Mouse (Mus musculus) A20 (cell line): ENCODE results near the gene Setd4.
"Not testable (repeated sequence)": the region's sequence is repeated elsewhere in the genome, so short reads cannot be mapped to it uniquely, and the experiment has no call there.

Experiments used
- DNase-seq: peaks from one replicate; pipeline ENCODE4 v3.0.0-alpha.2; 2011; ENCODE audit warnings: low read depth, low spot score

The Setd4 gene

DNA sequence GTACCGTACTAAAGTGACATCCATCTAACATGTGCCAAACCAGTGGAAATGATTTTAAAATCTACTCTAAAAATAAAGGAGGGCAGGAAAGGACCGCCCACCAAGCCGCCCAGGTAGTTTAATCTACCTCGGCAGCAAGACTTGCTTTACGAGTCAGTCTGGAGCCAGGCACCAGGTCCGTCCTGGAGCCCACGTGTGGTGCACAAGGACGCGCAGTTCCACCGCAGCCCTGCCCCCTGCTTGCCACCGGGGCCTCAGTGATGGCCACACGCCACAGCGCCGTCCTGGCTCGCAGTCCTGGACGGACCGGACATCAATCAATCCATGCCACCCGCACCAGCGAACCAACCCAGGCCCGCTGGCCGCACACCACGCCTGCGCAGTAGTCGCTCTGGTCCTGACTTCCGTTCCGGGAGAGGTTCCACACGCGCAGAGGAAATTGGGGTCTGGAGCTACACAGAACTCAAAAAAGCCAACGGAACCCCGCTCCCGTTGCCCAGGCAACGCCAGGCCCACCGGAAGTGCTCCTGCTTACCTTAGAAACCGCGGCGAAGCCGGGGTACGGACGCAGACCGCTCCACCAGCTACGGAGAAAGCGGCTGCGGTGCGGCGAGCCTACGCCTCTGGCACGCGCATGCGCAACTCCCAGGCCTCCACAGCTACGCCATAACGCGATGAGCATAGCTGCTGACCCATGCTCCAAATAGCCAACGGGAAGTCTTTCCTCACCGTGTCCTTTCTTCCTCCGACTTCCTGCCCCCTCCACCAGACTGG is at the start of gene Setd4:
Setd4 (minus strand) TSS at position 625 of the 774 bp plus-strand sequence.
- DNase-seq = peak; percentile 95

DNA sequence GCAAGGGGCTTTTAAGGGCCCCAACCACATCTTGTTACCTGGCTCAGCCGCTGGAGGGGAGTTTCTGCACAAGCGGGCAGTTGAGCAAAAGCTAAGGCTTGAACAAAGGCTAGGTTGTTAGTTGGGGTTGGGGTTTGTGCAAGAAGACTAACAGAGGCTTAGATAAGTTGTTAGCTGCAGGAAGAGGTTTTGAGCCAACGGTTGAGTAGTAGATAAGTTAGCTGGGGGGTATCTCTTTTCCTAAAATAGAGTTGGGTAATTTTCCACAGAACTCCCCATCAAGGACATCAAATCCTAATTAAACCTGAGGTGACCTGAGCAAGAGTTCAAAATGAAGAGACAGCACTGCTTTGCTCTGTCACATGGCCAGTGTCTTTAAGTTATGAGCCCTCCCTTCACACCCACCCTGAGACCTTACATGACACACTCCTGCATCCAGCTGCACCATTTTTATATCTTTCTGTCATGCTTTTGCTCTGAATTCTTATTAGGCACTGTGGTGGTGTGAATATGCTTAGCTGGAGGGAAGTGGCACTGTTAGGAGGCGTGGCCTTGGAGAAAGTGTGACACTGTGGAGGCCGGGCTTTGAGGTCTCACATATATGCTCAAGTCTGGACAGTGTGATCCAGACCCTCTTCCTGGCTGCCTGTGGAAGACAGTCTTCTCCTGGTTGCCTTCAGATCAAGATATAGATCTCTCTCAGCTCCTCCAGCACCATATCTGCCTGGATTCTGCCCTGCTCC is 44.7 kb upstream of the Setd4 start:
- DNase-seq = no peak

DNA sequence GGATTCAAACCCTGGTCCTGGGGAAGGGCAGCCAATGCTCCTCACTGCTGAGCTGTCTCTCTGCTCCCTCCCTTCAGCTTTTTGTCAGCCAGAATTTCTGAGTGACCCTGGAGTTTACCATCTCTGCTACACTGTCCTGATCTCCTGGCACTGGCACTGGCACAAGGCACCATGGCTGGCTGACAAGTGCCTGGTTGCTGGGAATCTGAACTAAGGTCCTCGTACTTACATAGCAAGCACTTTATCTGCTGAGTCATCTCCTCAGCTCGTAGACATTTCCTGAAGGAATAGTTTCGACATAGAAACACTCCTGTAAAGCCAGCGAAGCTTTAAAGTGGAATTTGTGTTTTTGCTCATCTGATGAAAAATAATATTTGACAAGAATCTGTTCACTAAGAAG is 40.1 kb upstream of the Setd4 start:
- DNase-seq = no peak

DNA sequence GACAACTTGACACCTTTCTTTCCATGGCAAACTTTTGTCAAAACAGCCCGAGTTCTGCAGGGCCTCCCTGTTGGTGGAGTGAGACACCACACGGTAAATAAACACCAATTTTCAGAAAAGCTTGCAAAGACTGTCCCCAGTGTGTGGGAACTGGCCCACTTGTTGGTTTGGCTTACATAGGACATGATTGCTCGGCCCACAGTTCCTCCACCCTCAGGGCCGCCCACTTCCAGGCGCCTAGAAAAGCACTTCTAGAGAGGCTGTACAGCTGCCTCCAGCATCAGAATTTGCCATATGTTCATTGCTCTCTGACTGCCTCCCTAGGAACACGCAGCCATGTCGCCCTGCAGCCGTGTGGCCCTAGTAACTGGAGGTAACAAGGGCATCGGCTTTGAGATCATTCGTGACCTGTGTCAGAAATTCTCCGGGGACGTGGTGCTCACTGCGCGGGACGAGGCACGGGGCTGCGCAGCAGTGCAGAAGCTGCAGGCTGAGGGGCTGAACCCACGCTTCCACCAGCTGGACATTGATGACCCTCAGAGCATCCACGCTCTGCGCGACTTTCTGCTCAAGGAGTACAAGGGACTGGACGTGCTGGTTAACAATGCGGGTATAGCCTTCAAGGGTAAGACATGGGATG is 24.0 kb upstream of the Setd4 start, which contains the start of gene Gm5678:
Gm5678 (plus strand) TSS at position 337 of the 640 bp plus-strand sequence.
- DNase-seq = peak; percentile 1

DNA sequence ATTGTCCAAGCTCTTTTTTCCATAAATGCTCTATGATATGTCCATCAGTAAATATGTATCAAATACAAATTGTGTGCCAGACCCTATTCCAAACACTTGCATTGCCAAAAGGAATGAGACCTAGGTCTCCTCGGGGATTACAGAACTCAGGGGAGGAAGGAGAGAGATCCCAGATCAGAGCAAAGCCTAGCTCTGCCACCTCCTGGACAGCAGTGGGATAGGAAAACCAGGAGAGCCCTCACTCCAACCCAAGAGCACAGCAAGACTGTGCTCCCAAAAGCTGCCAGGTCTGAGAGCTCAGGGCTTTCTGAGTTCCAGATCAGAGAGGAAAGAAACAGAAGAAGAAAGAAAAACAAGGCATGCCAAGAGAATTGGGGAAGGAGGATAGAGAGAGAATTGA is 22.9 kb upstream of the Setd4 start:
- peak; percentile 12 for DNase-seq

DNA sequence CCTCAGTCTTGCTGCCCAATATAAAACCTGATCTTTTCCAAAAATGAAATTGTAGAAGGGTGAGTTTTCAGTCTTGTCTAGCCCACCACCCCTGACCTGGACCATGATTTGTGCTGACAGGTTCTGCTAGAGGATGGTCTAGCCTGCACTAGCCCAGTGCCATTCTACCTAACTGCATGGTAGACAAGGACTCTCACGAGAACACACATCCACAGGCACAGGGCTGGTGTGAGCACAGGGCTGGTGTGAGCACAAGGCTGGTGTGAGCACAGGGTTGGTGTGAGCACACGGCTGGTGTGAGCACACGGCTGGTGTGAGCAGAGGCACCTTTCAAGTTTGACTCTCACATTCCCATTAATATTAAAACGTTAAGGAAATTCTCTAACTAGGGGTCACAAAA is 20.8 kb upstream of the Setd4 start:
- DNase-seq = no peak

DNA sequence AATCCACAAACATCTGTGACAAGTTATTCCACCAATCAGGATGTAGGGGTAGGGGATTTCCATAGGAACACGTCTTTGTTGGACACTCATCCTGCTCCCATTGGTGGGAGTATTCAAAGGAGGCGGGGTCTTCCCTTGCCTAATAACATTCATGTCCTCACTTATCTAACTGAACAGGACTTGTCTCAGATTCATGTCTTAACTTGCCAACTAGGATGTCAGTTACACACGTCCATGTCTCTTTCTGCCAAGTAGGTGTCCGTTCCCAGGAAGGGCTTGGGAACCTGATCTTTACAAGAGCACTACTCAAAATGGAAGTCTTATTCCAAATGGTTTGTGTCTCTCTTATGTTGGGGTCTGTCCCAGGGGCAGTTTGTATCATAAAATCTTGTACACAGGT is 19.9 kb upstream of the Setd4 start:
- DNase-seq = not testable (repeated sequence)

DNA sequence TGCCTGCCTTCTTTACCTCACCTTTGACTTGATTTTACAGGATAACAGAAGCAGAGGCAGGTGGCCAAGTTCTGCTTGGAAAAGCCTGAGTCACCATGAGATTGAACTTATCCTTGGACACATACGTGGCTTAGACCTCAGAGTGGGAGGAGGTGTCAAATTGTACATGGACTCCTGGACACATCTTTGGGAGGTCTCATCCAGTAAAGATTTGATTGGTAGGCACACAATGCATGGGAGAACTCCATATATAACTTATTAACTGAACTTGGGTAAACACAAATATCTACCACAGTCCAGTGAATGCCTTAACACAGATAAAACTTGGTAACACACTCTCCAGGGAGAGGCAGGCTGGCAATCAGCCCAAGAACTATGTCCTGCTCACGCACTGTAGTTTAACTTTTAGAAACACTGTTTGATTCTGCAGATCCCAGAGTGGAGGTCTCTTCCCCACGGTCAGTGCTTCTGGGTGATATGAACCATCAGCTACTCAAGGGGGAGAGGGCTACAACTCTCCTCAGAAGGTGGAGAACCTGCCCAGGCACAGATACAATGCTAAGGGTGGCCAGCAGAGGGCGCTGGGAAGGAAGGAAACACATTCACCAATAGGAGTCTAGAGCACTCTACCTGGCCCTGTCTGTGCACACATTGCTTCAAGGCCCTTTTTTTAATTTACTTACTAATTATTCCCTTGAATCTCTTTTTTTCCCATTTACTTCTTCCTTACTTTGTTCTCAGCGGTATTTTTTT is 11.4 kb upstream of the Setd4 start:
- DNase-seq = peak; percentile 66

DNA sequence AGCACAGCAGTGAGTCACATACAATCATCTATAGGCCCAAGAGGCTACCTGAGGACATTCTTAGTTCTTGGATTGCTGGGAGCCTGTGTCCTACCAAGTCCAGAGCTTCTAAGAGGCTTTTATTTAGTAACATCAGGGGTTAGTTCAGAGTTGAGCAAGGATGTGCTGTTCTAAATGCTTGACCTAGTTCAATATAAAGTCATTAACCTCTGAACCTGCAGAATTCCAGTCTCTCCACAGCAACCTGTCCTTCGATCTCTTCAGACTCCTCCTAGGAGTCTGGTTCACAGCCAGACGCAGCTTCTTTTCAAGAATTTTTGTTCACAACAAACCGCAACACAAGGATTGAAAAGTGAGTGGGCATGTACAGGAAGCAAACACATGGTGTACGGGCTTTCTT is 7.1 kb upstream of the Setd4 start:
- peak; percentile 0 for DNase-seq

DNA sequence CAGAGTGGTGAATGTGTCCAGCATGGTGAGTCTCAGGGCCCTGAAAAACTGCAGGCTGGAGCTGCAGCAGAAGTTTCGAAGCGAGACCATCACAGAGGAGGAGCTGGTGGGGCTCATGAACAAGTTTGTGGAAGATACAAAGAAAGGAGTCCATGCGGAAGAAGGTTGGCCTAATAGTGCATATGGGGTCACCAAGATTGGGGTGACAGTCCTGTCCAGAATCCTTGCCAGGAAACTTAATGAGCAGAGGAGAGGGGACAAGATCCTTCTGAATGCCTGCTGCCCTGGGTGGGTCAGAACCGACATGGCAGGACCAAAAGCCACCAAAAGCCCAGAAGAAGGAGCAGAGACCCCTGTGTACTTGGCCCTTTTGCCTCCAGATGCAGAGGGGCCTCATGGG is 5.9 kb upstream of the Setd4 start:
- peak; percentile 1 for DNase-seq

DNA sequence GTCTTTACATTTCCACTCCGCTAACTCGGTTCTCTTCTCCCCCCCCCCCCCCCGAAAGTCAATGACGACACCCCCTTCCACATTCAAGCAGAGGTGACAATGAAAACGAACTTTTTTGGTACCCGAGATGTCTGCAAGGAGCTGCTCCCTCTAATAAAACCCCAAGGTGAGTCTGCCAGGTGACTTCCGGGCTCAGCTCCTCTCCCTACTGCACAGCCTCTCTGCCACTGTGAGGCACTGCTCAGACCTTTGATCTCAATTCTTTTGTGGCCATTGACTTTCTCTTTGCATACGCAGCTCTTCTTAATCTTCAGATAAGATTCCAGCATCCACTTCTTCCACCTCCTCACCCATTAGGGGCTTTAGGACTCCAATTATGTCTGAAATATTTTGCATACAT is 4.9 kb upstream of the Setd4 start:
- DNase-seq = no peak

DNA sequence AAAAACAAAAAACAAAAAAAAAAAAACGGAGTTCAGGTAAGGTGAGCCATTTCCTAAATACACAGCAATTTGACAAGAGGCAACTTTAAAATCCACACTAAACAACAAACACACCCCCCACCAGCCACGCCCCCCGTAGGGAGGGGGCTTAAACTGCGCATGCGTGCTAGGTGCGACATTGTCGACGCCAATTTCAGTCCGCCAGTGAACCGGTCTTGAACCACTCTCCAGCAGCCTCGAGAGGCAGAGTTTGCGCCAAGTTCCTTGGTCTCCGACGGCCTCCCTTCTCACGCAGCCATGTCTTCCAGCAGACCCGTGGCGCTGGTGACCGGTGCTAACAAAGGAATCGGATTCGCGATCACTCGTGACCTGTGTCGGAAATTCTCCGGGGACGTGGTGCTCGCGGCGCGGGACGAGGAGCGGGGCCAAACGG is 3.8 kb upstream of the Setd4 start:
- DNase-seq = peak; percentile 92

DNA sequence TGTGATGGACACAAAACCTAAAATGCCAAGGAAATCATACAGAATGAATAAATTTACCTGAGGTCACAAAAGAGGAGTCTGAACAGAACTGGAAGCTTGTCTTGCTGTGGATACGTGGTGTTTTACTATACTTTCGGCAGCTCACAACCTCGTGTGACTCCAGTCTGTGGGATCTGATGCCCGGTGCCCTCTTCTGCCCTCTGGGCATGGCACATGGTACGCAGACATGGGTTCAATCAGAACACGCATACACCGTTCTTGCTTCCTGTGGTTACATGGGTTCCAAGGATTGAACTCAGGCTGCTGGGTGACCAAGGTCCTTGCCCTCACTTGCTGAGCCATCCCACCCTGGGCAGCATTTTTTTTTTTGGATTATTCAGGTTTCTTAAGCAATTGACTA is 2.3 kb upstream of the Setd4 start:
- no peak for DNase-seq

DNA sequence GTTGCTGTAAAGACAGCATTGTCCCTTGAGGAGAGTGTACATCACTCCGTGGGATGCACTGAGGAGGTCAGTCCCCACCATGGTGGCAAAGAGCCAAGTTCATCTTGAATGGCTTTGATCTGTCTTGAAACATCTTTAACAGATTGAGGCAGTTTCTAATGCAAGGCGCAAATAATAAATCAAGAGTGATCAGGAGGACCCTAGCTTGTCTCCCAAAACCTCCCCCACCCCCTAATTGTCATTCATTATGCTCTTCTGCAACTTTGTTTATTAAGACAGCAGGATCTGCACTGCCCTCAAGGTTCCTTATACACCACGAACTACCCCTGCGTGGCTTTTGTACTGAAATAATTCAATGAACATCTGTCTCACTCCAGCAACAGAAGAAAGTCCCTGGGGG is 1.7 kb upstream of the Setd4 start, which contains the start of gene Cbr1:
Cbr1 (plus strand) TSS at position 301 of the 400 bp plus-strand sequence.
- DNase-seq = no peak

DNA sequence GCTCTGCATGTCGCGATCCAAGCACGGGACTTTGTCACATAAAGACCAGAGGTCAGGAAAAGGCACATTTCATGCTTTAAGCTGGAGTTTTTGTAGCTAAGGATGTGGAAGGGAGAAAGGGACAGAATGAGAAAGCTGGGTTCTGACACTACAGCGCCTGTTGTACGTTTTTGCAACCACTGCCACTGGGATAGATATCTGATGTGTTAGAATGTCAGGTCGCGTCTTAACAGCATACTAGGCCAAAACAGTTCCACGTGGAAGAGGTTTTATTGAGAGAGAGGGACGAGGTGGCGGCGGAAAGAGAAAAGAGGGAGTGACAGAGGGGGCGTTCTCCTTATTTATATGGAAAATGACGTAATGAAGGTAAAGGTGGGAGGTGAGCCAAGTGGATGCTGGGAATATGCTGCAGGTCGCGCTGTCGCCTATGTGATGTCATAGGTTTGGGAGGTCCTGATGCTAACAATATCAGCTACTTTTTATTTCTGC is 662 bp upstream of the Setd4 start:
- peak; percentile 79 for DNase-seq

DNA sequence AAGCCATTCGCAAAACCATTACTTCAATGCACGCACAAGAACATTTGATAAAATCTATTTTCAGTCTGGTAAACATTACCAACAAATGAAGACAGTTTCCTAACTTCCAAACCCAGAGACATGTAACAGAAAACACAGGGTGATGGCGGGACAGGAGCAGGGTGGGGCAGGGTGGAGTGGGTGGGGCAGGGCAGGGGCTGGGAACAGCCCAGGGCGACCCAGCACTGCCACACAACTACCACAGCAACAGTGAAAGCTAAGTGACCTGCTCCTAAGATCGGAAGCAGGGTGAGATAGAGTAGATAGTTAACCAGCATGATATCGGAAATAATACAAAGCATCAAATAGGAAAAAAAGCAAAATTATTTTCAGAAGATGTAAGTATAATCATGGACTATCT is 4.4 kb downstream of the Setd4 start:
- no peak for DNase-seq

DNA sequence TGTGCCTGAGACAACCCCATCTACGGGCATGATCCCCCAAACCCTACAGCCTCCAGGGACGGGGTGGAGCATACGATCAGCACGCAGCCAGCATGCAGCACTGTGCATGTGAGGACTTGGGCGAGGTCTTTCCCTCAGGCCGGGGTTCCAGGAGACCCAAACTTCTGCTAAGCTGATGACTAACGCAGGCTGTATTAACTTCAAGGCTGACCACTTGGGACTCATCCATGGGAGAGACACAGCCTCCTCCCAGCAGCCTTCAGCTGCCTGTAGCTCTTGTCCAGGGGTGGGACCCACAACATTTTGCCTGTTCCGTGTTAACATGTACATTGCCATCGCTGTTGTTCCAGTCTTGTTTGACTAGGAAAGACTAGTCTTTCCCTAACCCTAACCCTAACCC is 6.3 kb downstream of the Setd4 start:
- no peak for DNase-seq

DNA sequence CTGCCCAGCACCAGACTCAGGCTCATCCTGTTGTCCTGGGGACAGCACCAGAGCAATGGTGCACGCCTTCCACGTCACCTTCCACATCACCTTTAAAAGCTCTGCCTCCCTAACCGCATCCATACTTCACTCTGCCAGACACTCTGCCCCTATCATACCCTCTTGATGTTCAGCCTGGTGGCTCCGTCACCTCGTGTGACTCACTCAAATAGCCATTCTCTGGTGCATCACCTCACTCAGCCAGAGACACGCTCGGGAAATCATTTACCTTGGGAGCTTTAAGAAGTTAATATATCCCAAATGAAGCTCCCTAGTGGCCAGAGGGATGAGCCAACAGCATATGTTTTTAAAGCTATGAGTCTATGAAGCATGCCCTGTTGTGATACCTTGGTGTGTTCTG is 7.1 kb downstream of the Setd4 start:
- DNase-seq = no peak

DNA sequence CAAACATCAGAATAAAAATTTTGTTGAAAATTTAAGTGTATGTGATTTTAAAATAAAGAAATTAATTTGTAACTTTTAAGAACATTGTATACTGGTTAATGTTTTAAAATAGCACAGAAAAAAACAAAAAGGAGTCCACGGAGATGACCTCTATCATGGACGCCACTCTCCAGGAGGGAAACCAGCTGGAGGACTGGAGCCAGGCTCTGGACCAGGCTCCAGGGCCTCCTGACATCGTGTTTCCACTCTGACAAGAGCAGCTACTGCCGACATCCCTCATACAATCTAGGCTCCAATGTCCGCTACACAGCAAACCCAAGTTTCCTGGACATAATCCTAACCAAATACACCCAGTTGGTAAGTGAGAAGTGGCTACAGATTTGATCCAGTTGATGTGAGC is 8.1 kb downstream of the Setd4 start:
- DNase-seq = no peak

DNA sequence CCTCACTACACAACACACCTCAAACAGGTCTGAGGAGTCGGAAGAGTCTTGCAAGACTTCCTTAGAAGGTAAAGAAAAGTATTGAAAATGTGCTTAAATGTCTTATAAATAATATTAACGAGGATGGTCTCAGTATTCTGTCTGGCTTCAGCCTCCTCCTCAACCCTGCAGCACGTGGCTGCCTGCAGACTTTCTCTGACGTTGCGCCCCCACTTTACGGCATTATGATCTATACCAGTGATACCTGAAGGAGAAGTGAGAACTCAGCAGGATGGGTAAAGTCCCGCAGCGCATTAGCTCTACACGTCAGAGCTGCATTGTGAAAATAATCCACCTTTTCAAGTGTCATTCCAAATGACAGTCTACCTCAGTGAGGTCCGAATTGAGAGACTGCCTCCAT is 9.4 kb downstream of the Setd4 start:
- no peak for DNase-seq

DNA sequence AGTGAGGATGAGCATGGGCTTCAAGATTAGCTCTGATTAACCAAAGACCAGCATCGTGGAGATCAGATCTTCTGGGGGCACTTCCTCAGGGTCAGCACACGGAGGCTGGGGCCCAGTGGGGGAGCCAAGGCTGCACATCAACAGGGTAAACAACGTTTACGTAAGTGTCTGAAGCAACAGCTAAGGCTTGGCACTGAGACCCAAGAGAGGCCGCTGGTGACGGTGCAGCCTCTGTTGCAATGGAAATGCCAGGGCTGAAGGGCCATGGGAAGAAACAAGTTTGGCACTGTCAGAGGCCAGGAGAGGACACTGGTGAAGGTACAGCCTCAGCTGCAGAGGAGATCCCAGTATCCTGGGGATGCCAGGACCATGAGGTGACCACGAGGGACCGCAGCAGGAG is 10.5 kb downstream of the Setd4 start:
- DNase-seq = no peak

DNA sequence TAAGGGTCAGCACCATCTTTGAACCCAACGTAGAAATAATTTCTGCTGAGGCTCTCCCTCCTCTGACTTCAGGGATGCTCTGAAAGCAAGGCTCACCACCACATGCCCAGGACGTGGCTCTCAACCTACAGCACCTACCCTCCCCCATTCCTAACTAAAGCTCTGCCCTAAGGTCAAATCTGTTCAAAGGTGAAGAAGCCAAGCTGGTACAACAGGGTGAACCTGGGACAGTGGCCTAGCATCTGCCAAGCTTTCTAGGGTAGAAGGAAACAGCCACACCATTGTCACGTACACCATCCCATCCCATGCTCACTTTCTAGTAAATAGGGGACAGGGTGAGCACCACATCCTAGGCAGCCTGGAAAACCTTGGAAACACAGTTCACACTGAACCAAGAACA is 11.2 kb downstream of the Setd4 start:
- no peak for DNase-seq
